Comparison of ENCODE assay signal across 8 mouse cellular contexts in the genomic region with DNA sequence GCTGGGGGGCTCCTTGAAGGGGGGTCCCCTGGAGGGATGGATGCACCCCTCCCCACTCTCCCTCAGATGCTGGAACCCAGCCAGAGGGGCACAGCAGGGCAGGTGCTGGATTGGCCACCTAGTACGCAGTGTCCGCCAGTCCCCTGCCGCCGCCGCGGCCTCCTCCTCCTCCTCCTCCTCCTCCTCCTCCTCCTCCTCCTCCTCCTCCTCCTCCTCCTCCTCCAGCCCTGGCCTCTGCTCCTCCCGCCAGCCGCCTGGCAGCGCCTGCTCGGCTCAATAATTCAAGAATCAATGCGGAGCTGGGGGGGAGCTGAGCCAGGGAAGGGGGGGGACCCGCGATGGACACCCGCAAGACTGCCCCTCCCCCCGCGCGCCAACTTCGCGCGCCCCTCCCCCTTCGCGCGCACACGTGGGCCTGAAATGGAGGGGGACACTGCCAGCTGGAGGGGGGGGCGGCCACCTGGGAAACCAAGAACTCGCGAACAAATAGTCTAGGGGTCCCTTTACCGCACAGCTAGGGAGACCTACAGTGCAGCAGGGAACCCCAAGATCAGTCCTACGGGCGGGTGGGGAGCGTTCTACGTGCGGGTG. TPM values are rescaled to one million over a fixed set of nuclear protein-coding genes. Genes with fewer than 3 reads are reported as not detected.
A peak's percentile ranks its signal among the peaks of the same experiment; 100 is the strongest.
DNase-seq lines count a peak whose midpoint lies in the region; ATAC-seq and TF ChIP-seq lines count a peak whose summit lies in the region.

No protein-coding gene starts in this region.

- no peaks in the 10 kb centered on the region for H3K36me3 ChIP-seq in CH12.LX (replicated peaks in 1 of 2; ENCODE audit: control insufficient read depth in 1 of 2, insufficient read depth in 1 of 2, low read length in 1 of 2)
- no peaks in the 10 kb centered on the region for H3K36me3 ChIP-seq in embryonic facial prominence, embryonic 11.5 days (replicated peaks; ENCODE audit: control insufficient read depth, insufficient read depth, low read depth, low read length)
- H3K36me3 ChIP-seq in heart, embryonic 13.5 days = no peaks in the 10 kb centered on the region
- H3K36me3 ChIP-seq in kidney, embryonic 16.5 days (ENCODE audit: insufficient read depth, low read length) = no peaks in the 10 kb centered on the region
- no peaks in the 10 kb centered on the region for H3K36me3 ChIP-seq in liver, postnatal 0 days (replicated peaks; ENCODE audit: insufficient read depth, low read length)

- WGBS in embryonic facial prominence, embryonic 11.5 days = 1% methylated on average over 13 of the region's 33 CpGs
- under 1% methylated on average over 18 of the region's 33 CpGs for WGBS in heart, embryonic 13.5 days
- WGBS in kidney, embryonic 16.5 days = 0% methylated on average over 14 of the region's 33 CpGs
- WGBS in liver, postnatal 0 days (ENCODE audit: insufficient replicate concordance) = under 1% methylated on average over 14 of the region's 33 CpGs

- peak overlapping the region; percentile 76 for H3K4me2 ChIP-seq in CH12.LX (ENCODE audit: insufficient read depth, low read depth, poor library complexity, severe bottlenecking)
- H3K4me2 ChIP-seq in embryonic facial prominence, embryonic 11.5 days (ENCODE audit: low read depth, low read length) = peak overlapping the region; percentile 74
- peak overlapping the region; percentile 94 for H3K4me2 ChIP-seq in heart, embryonic 13.5 days
- H3K4me2 ChIP-seq in kidney, embryonic 16.5 days (replicated peaks; ENCODE audit: low read depth, low read length) = peak overlapping the region; percentile 95
- peak overlapping the region; percentile 78 for H3K4me2 ChIP-seq in liver, postnatal 0 days (ENCODE audit: low read depth, low read length)

- peak overlapping the region; percentile 83 for H3K9ac ChIP-seq in CH12.LX (ENCODE audit: insufficient read depth, low read depth)
- H3K9ac ChIP-seq in embryonic facial prominence, embryonic 11.5 days (replicated peaks; ENCODE audit: low read length) = peak overlapping the region; percentile 62
- H3K9ac ChIP-seq in heart, embryonic 13.5 days = peak overlapping the region; percentile 95
- H3K9ac ChIP-seq in kidney, embryonic 16.5 days (replicated peaks; ENCODE audit: low read length) = peak overlapping the region; percentile 89
- H3K9ac ChIP-seq in liver, postnatal 0 days (replicated peaks) = peak overlapping the region; percentile 61

- no peak for ATAC-seq in embryonic facial prominence, embryonic 11.5 days (replicated peaks; ENCODE audit: insufficient number of reproducible peaks, low FRiP score, low TSS enrichment, low read depth)
- no peak for ATAC-seq in heart, embryonic 13.5 days (ENCODE audit: extremely low read depth, insufficient number of reproducible peaks, low FRiP score, low TSS enrichment)
- ATAC-seq in kidney, embryonic 16.5 days (ENCODE audit: low FRiP score, low TSS enrichment) = no peak
- no peak for ATAC-seq in liver, postnatal 0 days
- no peak for ATAC-seq in activated CD4-positive, CD25-positive, alpha-beta regulatory T cell, adult 4 months

- peaks cover 21% of the 10 kb centered on the region for H3K79me2 ChIP-seq in CH12.LX (replicated peaks; ENCODE audit: control insufficient read depth, extremely low read depth, insufficient read depth, poor library complexity, severe bottlenecking)

- in situ Hi-C loops in CH12.LX (cut with MboI; ENCODE audit: low pct_ligation_motif_present, low pct_unique_long_range_greater_than_20kb, low sequenced_read_pairs) = no loop called here

- no peak for TF ChIP-seq EP300 in CH12.LX (IDR thresholded peaks at IDR 0.05; ENCODE audit: low read length)
- TF ChIP-seq EP300 in liver, postnatal 0 days (IDR thresholded peaks at IDR 0.05; ENCODE audit: low read depth) = no peak

- TF ChIP-seq RAD21 in CH12.LX (IDR thresholded peaks at IDR 0.05; ENCODE audit: low read depth, low read length) = no peak

- peak overlapping the region; percentile 52 to 71 (median 69) for H3K4me3 ChIP-seq in CH12.LX (replicated peaks in 1 of 3; ENCODE audit: low read depth in 2 of 3, low read length in 2 of 3, poor library complexity in 1 of 3)
- H3K4me3 ChIP-seq in embryonic facial prominence, embryonic 11.5 days (ENCODE audit: low read depth, low read length) = peak overlapping the region; percentile 41
- peak overlapping the region; percentile 81 for H3K4me3 ChIP-seq in heart, embryonic 13.5 days
- peak overlapping the region; percentile 76 for H3K4me3 ChIP-seq in kidney, embryonic 16.5 days (ENCODE audit: low read length)
- H3K4me3 ChIP-seq in liver, postnatal 0 days (ENCODE audit: low read depth, low read length) = peak overlapping the region; percentile 58

- dilution Hi-C loops in CH12.LX (cut with MboI; ENCODE audit: extremely low pct_ligation_motif_present, extremely low pct_unique_long_range_greater_than_20kb, low sequenced_read_pairs) = no loop called here

- no peaks in the 10 kb centered on the region for H3K9me3 ChIP-seq in CH12.LX (replicated peaks; ENCODE audit: low read length)
- no peaks in the 10 kb centered on the region for H3K9me3 ChIP-seq in embryonic facial prominence, embryonic 11.5 days (replicated peaks; ENCODE audit: control insufficient read depth, low read length)
- H3K9me3 ChIP-seq in heart, embryonic 13.5 days = no peaks in the 10 kb centered on the region
- H3K9me3 ChIP-seq in kidney, embryonic 16.5 days (ENCODE audit: low read length) = no peaks in the 10 kb centered on the region
- H3K9me3 ChIP-seq in liver, postnatal 0 days (ENCODE audit: low read length) = no peaks in the 10 kb centered on the region

- peaks cover 21 to 39% of the 10 kb centered on the region in 2 experiments for H3K4me1 ChIP-seq in CH12.LX (ENCODE audit: control insufficient read depth in 1 of 2, insufficient read depth in 2 of 2)
- peaks cover 6% of the 10 kb centered on the region for H3K4me1 ChIP-seq in embryonic facial prominence, embryonic 11.5 days (ENCODE audit: control insufficient read depth, insufficient read depth, low read length)
- peaks cover 58% of the 10 kb centered on the region for H3K4me1 ChIP-seq in heart, embryonic 13.5 days
- H3K4me1 ChIP-seq in kidney, embryonic 16.5 days (ENCODE audit: insufficient read depth, low read length) = peaks cover 38% of the 10 kb centered on the region
- H3K4me1 ChIP-seq in liver, postnatal 0 days (ENCODE audit: insufficient read depth) = peaks cover 37% of the 10 kb centered on the region

- peaks cover 30% of the 10 kb centered on the region for H3K27me3 ChIP-seq in CH12.LX (replicated peaks)
- H3K27me3 ChIP-seq in embryonic facial prominence, embryonic 11.5 days (ENCODE audit: control insufficient read depth, insufficient read depth, low read length) = peaks cover 31% of the 10 kb centered on the region
- peaks cover 13% of the 10 kb centered on the region; the same call in 1 of the 2 replicates for H3K27me3 ChIP-seq in heart, embryonic 13.5 days (replicated peaks)
- H3K27me3 ChIP-seq in kidney, embryonic 16.5 days (ENCODE audit: insufficient read depth, low read length) = no peaks in the 10 kb centered on the region
- peaks cover 29% of the 10 kb centered on the region for H3K27me3 ChIP-seq in liver, postnatal 0 days (ENCODE audit: insufficient read depth, low read length)

- TF ChIP-seq CTCF in CH12.LX (conservative IDR thresholded peaks at IDR 0.05 in 1 of 2, IDR thresholded peaks at IDR 0.05 in 1 of 2; ENCODE audit: low read depth in 2 of 2, low read length in 2 of 2) = no peak
- no peak for TF ChIP-seq CTCF in liver, postnatal 0 days (IDR thresholded peaks at IDR 0.05; ENCODE audit: low read depth)

- DNase-seq in CH12.LX (ENCODE audit: extremely low read depth) = no peak
- peak; percentile 62 for DNase-seq in Muller cell, postnatal 12 days (ENCODE audit: inconsistent ontology term)
- no peak for DNase-seq in embryonic facial prominence, embryonic 11.5 days (ENCODE audit: low spot score)
- peak; percentile 25 for DNase-seq in liver, postnatal 0 days
- DNase-seq in right cerebral cortex, postnatal 4 days = peak; percentile 58

- TF ChIP-seq POLR2A in CH12.LX (IDR thresholded peaks at IDR 0.05; ENCODE audit: low read depth, low read length) = no peak

- no peak overlapping the region for H3K27ac ChIP-seq in CH12.LX (ENCODE audit: insufficient read depth, low read depth)
- no peak overlapping the region for H3K27ac ChIP-seq in embryonic facial prominence, embryonic 11.5 days (replicated peaks; ENCODE audit: low read depth, low read length)
- H3K27ac ChIP-seq in heart, embryonic 13.5 days (replicated peaks) = peak overlapping the region; percentile 78
- H3K27ac ChIP-seq in kidney, embryonic 16.5 days (ENCODE audit: low read length) = peak overlapping the region; percentile 89; the same call in 1 of the 2 replicates
- no peak overlapping the region for H3K27ac ChIP-seq in liver, postnatal 0 days (ENCODE audit: low read depth)

RNA-seq across cellular contexts. Expression of gene Nfic, which starts 29.3 kb away (rescaled TPM):
- 4.4 and 4.7 TPM in 2 replicates for total RNA-seq in CH12.LX (2012; rRNA removed)
- 0.07 and 0.34 TPM in 2 replicates for total RNA-seq in CH12.LX (2014; rRNA removed)
- 3.8 and 4.0 TPM in 2 replicates for polyA plus RNA-seq in CH12.LX (2012; ENCODE audit: insufficient read length, low read depth)
- 13.1 and 16.1 TPM in 2 replicates for polyA plus RNA-seq in embryonic facial prominence, embryonic 11.5 days (2014; fragmentation: Nextera tagmentation; extraction: Ambion mirVana)
- 56.6 and 57.4 TPM in 2 replicates for polyA plus RNA-seq in heart, embryonic 13.5 days (2015; fragmentation: Nextera tagmentation; extraction: Ambion mirVana)
- 87.8 and 92.0 TPM in 2 replicates for polyA plus RNA-seq in kidney, embryonic 16.5 days (2015; fragmentation: Nextera tagmentation; extraction: Ambion mirVana)
- polyA plus RNA-seq in liver, postnatal 0 days (2015; fragmentation: Nextera tagmentation; extraction: Ambion mirVana) = 19.6 and 21.1 TPM in 2 replicates
- 10 to 100 TPM; 15.2 to 16.0 TPM for polyA plus RNA-seq in activated CD4-positive, CD25-positive, alpha-beta regulatory T cell, adult 4 months (2017; shearing (Covaris generic))

RNA-seq across cellular contexts. Expression of gene Smim24, which starts 33.3 kb away (rescaled TPM):
- total RNA-seq in CH12.LX (2012; rRNA removed) (0.13 and 0.34 TPM in 2 replicates), CH12.LX (2014; rRNA removed) (not detected in 2 replicates)
- polyA plus RNA-seq in CH12.LX (2012; ENCODE audit: insufficient read length, low read depth) = 0.64 TPM in 1 of 2 replicates, not detected in the other
- polyA plus RNA-seq in embryonic facial prominence, embryonic 11.5 days (2014; fragmentation: Nextera tagmentation; extraction: Ambion mirVana) = 3.4 and 4.1 TPM in 2 replicates
- 2.7 and 3.1 TPM in 2 replicates for polyA plus RNA-seq in heart, embryonic 13.5 days (2015; fragmentation: Nextera tagmentation; extraction: Ambion mirVana)
- 42.7 and 44.1 TPM in 2 replicates for polyA plus RNA-seq in kidney, embryonic 16.5 days (2015; fragmentation: Nextera tagmentation; extraction: Ambion mirVana)
- 1.7 and 2.0 TPM in 2 replicates for polyA plus RNA-seq in liver, postnatal 0 days (2015; fragmentation: Nextera tagmentation; extraction: Ambion mirVana)
- 10 to 100 TPM in 1 of 2 experiments, 1 to 10 TPM in 1; 7.3 to 13.3 TPM for polyA plus RNA-seq in activated CD4-positive, CD25-positive, alpha-beta regulatory T cell, adult 4 months (2017; shearing (Covaris generic))

RNA-seq across cellular contexts. Expression of gene Gm48552, which starts 37.4 kb away (rescaled TPM):
- total RNA-seq in CH12.LX (2012; rRNA removed) (0.29 and 1.1 TPM in 2 replicates), CH12.LX (2014; rRNA removed) (0.65 and 0.98 TPM in 2 replicates)
- 0.46 and 1.2 TPM in 2 replicates for polyA plus RNA-seq in CH12.LX (2012; ENCODE audit: insufficient read length, low read depth)
- 0.63 TPM in 1 of 2 replicates, not detected in the other for polyA plus RNA-seq in embryonic facial prominence, embryonic 11.5 days (2014; fragmentation: Nextera tagmentation; extraction: Ambion mirVana)
- 0.82 and 1.1 TPM in 2 replicates for polyA plus RNA-seq in heart, embryonic 13.5 days (2015; fragmentation: Nextera tagmentation; extraction: Ambion mirVana)
- polyA plus RNA-seq in kidney, embryonic 16.5 days (2015; fragmentation: Nextera tagmentation; extraction: Ambion mirVana) = 1.4 and 1.6 TPM in 2 replicates
- not detected in 2 replicates for polyA plus RNA-seq in liver, postnatal 0 days (2015; fragmentation: Nextera tagmentation; extraction: Ambion mirVana)
- polyA plus RNA-seq in activated CD4-positive, CD25-positive, alpha-beta regulatory T cell, adult 4 months (2017; shearing (Covaris generic)) = 1 to 10 TPM in 1 of 2 experiments, not detected in 1; 1.4 TPM

RNA-seq across cellular contexts. Expression of gene Gm48551, which starts 41.9 kb away (rescaled TPM):
- total RNA-seq in CH12.LX (2012; rRNA removed) = 1.2 and 1.5 TPM in 2 replicates
- total RNA-seq in CH12.LX (2014; rRNA removed) = 0.96 and 1.0 TPM in 2 replicates
- polyA plus RNA-seq in CH12.LX (2012; ENCODE audit: insufficient read length, low read depth) = 3.2 and 3.4 TPM in 2 replicates
- 2.5 and 4.1 TPM in 2 replicates for polyA plus RNA-seq in embryonic facial prominence, embryonic 11.5 days (2014; fragmentation: Nextera tagmentation; extraction: Ambion mirVana)
- 2.1 and 2.3 TPM in 2 replicates for polyA plus RNA-seq in heart, embryonic 13.5 days (2015; fragmentation: Nextera tagmentation; extraction: Ambion mirVana)
- polyA plus RNA-seq in kidney, embryonic 16.5 days (2015; fragmentation: Nextera tagmentation; extraction: Ambion mirVana) = 5.0 and 5.2 TPM in 2 replicates
- 0.40 and 0.70 TPM in 2 replicates for polyA plus RNA-seq in liver, postnatal 0 days (2015; fragmentation: Nextera tagmentation; extraction: Ambion mirVana)
- polyA plus RNA-seq in activated CD4-positive, CD25-positive, alpha-beta regulatory T cell, adult 4 months (2017; shearing (Covaris generic)) = 1 to 10 TPM; 1.1 to 1.2 TPM

RNA-seq across cellular contexts. Expression of gene Dohh, which starts 41.9 kb away (rescaled TPM):
- total RNA-seq in CH12.LX (2012; rRNA removed) (131 and 143 TPM in 2 replicates), CH12.LX (2014; rRNA removed) (81.7 and 83.0 TPM in 2 replicates)
- 78.2 and 93.5 TPM in 2 replicates for polyA plus RNA-seq in CH12.LX (2012; ENCODE audit: insufficient read length, low read depth)
- 45.0 and 52.5 TPM in 2 replicates for polyA plus RNA-seq in embryonic facial prominence, embryonic 11.5 days (2014; fragmentation: Nextera tagmentation; extraction: Ambion mirVana)
- polyA plus RNA-seq in heart, embryonic 13.5 days (2015; fragmentation: Nextera tagmentation; extraction: Ambion mirVana) = 69.7 and 73.6 TPM in 2 replicates
- polyA plus RNA-seq in kidney, embryonic 16.5 days (2015; fragmentation: Nextera tagmentation; extraction: Ambion mirVana) = 87.6 and 104 TPM in 2 replicates
- polyA plus RNA-seq in liver, postnatal 0 days (2015; fragmentation: Nextera tagmentation; extraction: Ambion mirVana) = 39.3 and 42.1 TPM in 2 replicates
- polyA plus RNA-seq in activated CD4-positive, CD25-positive, alpha-beta regulatory T cell, adult 4 months (2017; shearing (Covaris generic)) = 10 to 100 TPM; 12.7 to 13.7 TPM

Comparison
In these comparisons a context has a peak if more than half of its experiments do, and no peak if none do; other contexts are left out.
1. DNase-seq: peak in Muller cell, postnatal 12 days (single experiment), liver, postnatal 0 days (single experiment) and right cerebral cortex, postnatal 4 days (single experiment); none in CH12.LX (single experiment) and embryonic facial prominence, embryonic 11.5 days (single experiment).
2. H3K27ac ChIP-seq: peak in heart, embryonic 13.5 days (single experiment) and kidney, embryonic 16.5 days (single experiment); none in CH12.LX (single experiment), embryonic facial prominence, embryonic 11.5 days (single experiment) and liver, postnatal 0 days (single experiment).
3. Peak in every context shown above with its lines, with median percentiles within 50 percentile points of each other: H3K4me2 ChIP-seq, H3K4me3 ChIP-seq and H3K9ac ChIP-seq.